Comparison of ENCODE assay signal across 8 mouse cellular contexts in genomic region chr12:107927961-107928431, GRCm38 (mm10).
A peak's percentile ranks its signal among the peaks of the same experiment; 100 is the strongest.
DNase-seq lines count a peak whose midpoint lies in the region; ATAC-seq and TF ChIP-seq lines count a peak whose summit lies in the region.

No protein-coding gene starts in this region.

- H3K4me1 ChIP-seq in limb, embryonic 14.5 days (ENCODE audit: control insufficient read depth, insufficient read depth, low read length), result peaks cover 53% of the 10 kb centered on the region

- H3K9me3 ChIP-seq in limb, embryonic 14.5 days (ENCODE audit: control insufficient read depth, low read length), result no peaks in the 10 kb centered on the region

- DNase-seq in cerebellum, postnatal 10 days, result peak; percentile 26 to 43
- no peak for DNase-seq in cerebellum, adult 11 months
- peak; percentile 33 for DNase-seq in right cerebral cortex, postnatal 14 days
- no peak for DNase-seq in right cerebral cortex, postnatal 36 days (ENCODE audit: low spot score in 2 of 2)
- peak; percentile 42 for DNase-seq in limb, embryonic 14.5 days (ENCODE audit: low spot score)
- peak; percentile 90 for DNase-seq in thymus, postnatal 25 days
- DNase-seq in left cerebral cortex, postnatal 4 days, result no peak
- DNase-seq in urinary bladder, adult 18-20 months (ENCODE audit: low spot score in 2 of 2), result no peak

- peak overlapping the region; percentile 14 for H3K4me3 ChIP-seq in limb, embryonic 14.5 days (replicated peaks; ENCODE audit: low read length)

- WGBS in limb, embryonic 14.5 days, result 17% methylated on average over 9 of the region's 10 CpGs

- H3K36me3 ChIP-seq in limb, embryonic 14.5 days (ENCODE audit: control insufficient read depth, insufficient read depth, low read length), result no peaks in the 10 kb centered on the region

- H3K9ac ChIP-seq in limb, embryonic 14.5 days (ENCODE audit: low read depth, low read length, severe bottlenecking), result no peak overlapping the region

- no peak overlapping the region for H3K27ac ChIP-seq in limb, embryonic 14.5 days (replicated peaks; ENCODE audit: low read depth, low read length)

- intact Hi-C loops in left cerebral cortex, postnatal 4 days (cut with DNase I), result no loop called here

- no peak for TF ChIP-seq POLR2A in limb, embryonic 14.5 days (IDR thresholded peaks at IDR 0.05; ENCODE audit: borderline replicate concordance, extremely low read depth, insufficient read depth, insufficient read length)

- no peaks in the 10 kb centered on the region for H3K27me3 ChIP-seq in limb, embryonic 14.5 days (ENCODE audit: control insufficient read depth, insufficient read depth, low read length)

- H3K4me2 ChIP-seq in limb, embryonic 14.5 days (replicated peaks; ENCODE audit: low read depth, low read length, severe bottlenecking), result peak overlapping the region; percentile 40

- peak; percentile 43; the same call in 1 of the 2 replicates for ATAC-seq in limb, embryonic 14.5 days (ENCODE audit: low FRiP score, low read depth)

Comparison
In these comparisons a context has a peak if more than half of its experiments do, and no peak if none do; other contexts are left out.
1. DNase-seq: peak in cerebellum, postnatal 10 days (2 of 2), right cerebral cortex, postnatal 14 days (single experiment), limb, embryonic 14.5 days (single experiment) and thymus, postnatal 25 days (single experiment); none in cerebellum, adult 11 months (single experiment), right cerebral cortex, postnatal 36 days (0 of 2), left cerebral cortex, postnatal 4 days (single experiment) and urinary bladder, adult 18-20 months (0 of 2).